Mouse (Mus musculus): ENCODE results near the gene Rasgef1b. TPM values are rescaled to one million over a fixed set of nuclear protein-coding genes. Genes with fewer than 3 reads are reported as not detected.

Gene Rasgef1b
- polyA plus RNA-seq, 1 experiment from 2014 or later, result 33.1 TPM

- no peaks in the 10 kb centered on the region for H3K36me3 ChIP-seq
- no peaks in the 10 kb centered on the region for H3K4me1 ChIP-seq (replicated peaks)
- no peak overlapping the region for H3K27ac ChIP-seq
- H3K4me3 ChIP-seq, result no peak overlapping the region
- H3K27me3 ChIP-seq, result no peaks in the 10 kb centered on the region
- no peak overlapping the region for H3K9ac ChIP-seq
- WGBS, result 86% methylated on average over 7 of the region's 7 CpGs
- H3K9me3 ChIP-seq (replicated peaks), result no peaks in the 10 kb centered on the region
- no peak overlapping the region for H3K4me2 ChIP-seq
- no peak for ATAC-seq (replicated peaks; ENCODE audit: insufficient number of reproducible peaks, insufficient read depth, low FRiP score, low read depth)
Observed at GRCm38 (mm10) chr5:99183637-99184036, 545.2 kb downstream of the Rasgef1b start.

- Histone ChIP-seq H3K27ac (no peak overlapping the region), H3K4me3 (no peak overlapping the region), H3K4me2 (no peak overlapping the region), H3K27me3 (no peaks in the 10 kb centered on the region), H3K9ac (no peak overlapping the region), H3K9me3 (replicated peaks) (no peaks in the 10 kb centered on the region), H3K36me3 (no peaks in the 10 kb centered on the region), H3K4me1 (replicated peaks) (no peaks in the 10 kb centered on the region)
- ATAC-seq (replicated peaks; ENCODE audit: insufficient number of reproducible peaks, insufficient read depth, low FRiP score, low read depth), result no peak
- WGBS, result 58% methylated on average over 8 of the region's 8 CpGs
Observed at GRCm38 (mm10) chr5:99174608-99175385, 554.1 kb downstream of the Rasgef1b start.

GRCm38 (mm10) chr5:99169836-99170235, 559.0 kb downstream of the Rasgef1b start:
- no peak overlapping the region for H3K4me2 ChIP-seq
- H3K36me3 ChIP-seq, result no peaks in the 10 kb centered on the region
- H3K27ac ChIP-seq, result no peak overlapping the region
- H3K9ac ChIP-seq, result no peak overlapping the region
- 68% methylated on average over 4 of the region's 4 CpGs for WGBS
- no peak overlapping the region for H3K4me3 ChIP-seq
- no peaks in the 10 kb centered on the region for H3K9me3 ChIP-seq (replicated peaks)
- no peaks in the 10 kb centered on the region for H3K27me3 ChIP-seq
- no peaks in the 10 kb centered on the region for H3K4me1 ChIP-seq (replicated peaks)
- ATAC-seq (replicated peaks; ENCODE audit: insufficient number of reproducible peaks, insufficient read depth, low FRiP score, low read depth), result no peak

GRCm38 (mm10) chr5:99167767-99168166, 561.1 kb downstream of the Rasgef1b start:
- ATAC-seq (replicated peaks; ENCODE audit: insufficient number of reproducible peaks, insufficient read depth, low FRiP score, low read depth), result no peak
- WGBS, result 82% methylated on average over 5 of the region's 5 CpGs

More at GRCm38 (mm10) chr5:99167767-99168166, 561.1 kb downstream of the Rasgef1b start:
- H3K27ac ChIP-seq, result no peak overlapping the region
- H3K27me3 ChIP-seq, result no peaks in the 10 kb centered on the region
- H3K4me2 ChIP-seq, result no peak overlapping the region
- H3K4me1 ChIP-seq (replicated peaks), result no peaks in the 10 kb centered on the region
- no peaks in the 10 kb centered on the region for H3K9me3 ChIP-seq (replicated peaks)
- no peak overlapping the region for H3K9ac ChIP-seq
- H3K4me3 ChIP-seq, result no peak overlapping the region
- no peaks in the 10 kb centered on the region for H3K36me3 ChIP-seq

Other genes starting within 250 kb of the Rasgef1b start
- 0.59 and 1.3 TPM in 2 replicates for gene Vamp9, start 177.2 kb upstream of the Rasgef1b start, polyA plus RNA-seq (2015; fragmentation: Nextera tagmentation; extraction: Ambion mirVana)
- gene Hnrnpd, start 249.9 kb upstream of the Rasgef1b start, polyA plus RNA-seq (2015; fragmentation: Nextera tagmentation; extraction: Ambion mirVana), result 94.3 and 128 TPM in 2 replicates
- gene 4930524J08Rik, start 250.0 kb upstream of the Rasgef1b start, polyA plus RNA-seq (2015; fragmentation: Nextera tagmentation; extraction: Ambion mirVana), result 0.52 and 0.84 TPM in 2 replicates